Mouse (Mus musculus) kidney, adult 18-20 months (tissue): ENCODE results near the gene Ccdc71.

Experiments used
- DNase-seq: peaks from one replicate; pipeline ENCODE4 v3.0.0; 2021

Ccdc71 gene

GRCm38 (mm10) chr9:108490559-108491285 is 30.4 kb downstream of the Ccdc71 start, which contains the start of gene Usp19:
Usp19 (plus strand) TSS chr9:108490602.
- DNase-seq, result peak; percentile 95

DNA sequence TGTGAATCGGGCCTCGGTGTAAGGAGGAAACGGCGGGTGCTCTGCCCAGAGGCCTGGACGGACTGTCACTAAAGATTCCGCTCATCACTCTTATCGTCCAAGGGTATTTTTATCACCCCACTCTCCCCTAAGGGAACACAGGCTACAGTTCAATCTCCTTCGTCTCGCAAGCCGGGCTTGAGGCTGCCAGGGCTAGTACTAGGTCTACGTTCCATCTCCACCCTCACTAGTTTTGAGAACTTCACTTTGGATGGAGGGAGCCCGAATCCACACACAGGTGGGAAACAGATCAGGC is 30.9 kb downstream of the Ccdc71 start:
- no peak for DNase-seq

GRCm38 (mm10) chr9:108492043-108492750 is 31.9 kb downstream of the Ccdc71 start:
- no peak for DNase-seq

- DNase-seq, result no peak
Observed at GRCm38 (mm10) chr9:108493246-108493645, 32.9 kb downstream of the Ccdc71 start.

DNA sequence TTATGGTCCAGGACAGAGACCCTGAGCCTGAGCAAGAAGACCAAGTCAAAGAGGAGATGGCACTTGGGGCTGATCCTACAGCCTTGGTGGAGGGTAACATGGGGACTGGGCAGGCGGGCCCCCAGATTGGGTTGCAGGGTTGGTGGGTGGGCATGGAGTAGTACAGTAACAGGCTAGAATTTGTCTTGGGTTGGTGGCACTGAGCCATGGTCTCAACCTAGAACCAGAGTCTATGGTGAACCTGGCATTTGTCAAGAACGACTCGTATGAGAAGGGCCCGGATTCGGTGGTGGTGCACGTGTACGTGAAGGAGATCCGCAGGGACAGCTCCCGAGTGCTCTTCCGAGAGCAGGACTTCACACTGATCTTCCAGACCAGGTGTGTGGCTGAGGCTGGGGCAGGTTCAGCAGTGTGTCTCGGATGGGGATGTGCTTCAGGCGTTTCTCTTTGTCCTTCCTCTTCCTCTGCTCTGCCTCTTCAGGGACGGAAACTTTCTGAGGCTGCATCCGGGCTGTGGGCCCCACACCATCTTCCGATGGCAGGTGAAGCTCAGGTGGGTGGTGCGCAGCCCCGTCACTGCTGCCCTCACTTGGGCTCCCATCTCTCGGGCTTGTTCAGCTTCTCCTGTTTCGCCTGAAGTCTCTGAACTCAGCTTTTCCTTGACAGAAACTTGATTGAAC is 34.0 kb downstream of the Ccdc71 start:
- DNase-seq, result no peak

DNA sequence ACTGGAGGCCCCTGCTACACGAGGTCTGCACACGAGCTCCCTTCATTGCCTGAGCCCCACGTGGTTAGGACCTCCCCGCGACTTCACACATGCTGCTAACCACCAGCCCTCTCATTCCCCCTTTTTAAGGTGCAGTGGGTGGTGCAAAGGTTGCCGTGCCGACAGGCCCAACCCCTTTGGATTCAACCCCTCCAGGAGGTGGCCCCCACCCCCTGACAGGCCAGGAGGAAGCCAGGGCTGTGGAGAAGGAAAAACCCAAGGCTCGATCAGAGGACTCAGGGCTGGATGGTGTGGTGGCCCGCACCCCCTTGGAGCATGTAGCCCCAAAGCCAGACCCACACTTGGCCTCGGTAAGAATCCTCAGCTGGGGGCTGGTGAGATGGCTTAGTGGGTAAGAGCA is 34.6 kb downstream of the Ccdc71 start:
- no peak for DNase-seq

GRCm38 (mm10) chr9:108499231-108499630 is 38.9 kb downstream of the Ccdc71 start:
- DNase-seq, result no peak

- DNase-seq, result no peak
Observed at GRCm38 (mm10) chr9:108499943-108500342, 39.6 kb downstream of the Ccdc71 start.

DNA sequence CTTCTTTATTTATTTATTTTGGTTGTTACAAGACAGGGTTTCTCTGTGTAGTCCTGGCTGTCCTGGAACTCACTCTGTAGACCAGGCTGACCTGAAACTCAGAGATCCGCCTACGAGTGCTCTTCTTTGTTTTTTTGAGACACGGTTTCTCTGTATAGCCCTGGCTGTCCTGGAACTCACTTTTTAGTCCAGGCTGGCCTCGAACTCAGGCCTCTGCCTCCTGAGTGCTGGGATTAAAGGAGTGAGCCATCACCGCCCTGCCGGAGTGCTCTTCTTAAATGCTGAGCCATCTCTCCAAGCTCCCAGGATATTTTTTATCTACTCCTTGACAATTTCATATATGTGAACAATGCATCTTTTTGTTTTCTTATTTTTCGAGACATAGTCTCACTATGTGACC is 46.6 kb downstream of the Ccdc71 start:
- DNase-seq, result no peak

- DNase-seq, result peak; percentile 96
Observed at GRCm38 (mm10) chr9:108507619-108508434, 47.5 kb downstream of the Ccdc71 start, which contains the start of gene Qars. Qars (plus strand) TSS chr9:108507706.

DNA sequence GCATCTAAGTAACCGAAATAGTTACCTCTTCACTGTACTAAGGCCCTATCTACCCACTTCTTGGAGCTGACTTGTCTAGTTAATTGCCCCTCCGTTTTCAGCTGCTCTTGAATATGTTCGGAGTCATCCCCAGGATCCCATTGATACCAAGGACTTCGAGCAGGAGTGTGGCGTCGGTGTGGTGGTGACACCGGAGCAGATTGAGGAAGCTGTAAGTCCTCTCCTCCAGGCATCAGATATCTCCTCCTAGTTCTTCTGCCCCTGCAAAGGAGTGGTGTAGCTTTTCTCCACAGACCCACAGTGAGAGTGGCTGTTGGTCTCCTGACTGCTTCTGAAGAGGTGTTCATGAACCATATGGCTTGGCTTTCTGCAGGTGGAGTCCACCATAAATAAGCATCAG is 48.4 kb downstream of the Ccdc71 start:
- DNase-seq, result no peak
